Mouse (Mus musculus) lung, embryonic 14.5 days (tissue): ENCODE results near the gene Habp2. TPM values are rescaled to one million over a fixed set of nuclear protein-coding genes. Genes with fewer than 3 reads are reported as not detected.
"Not testable (repeated sequence)": the region's sequence is repeated elsewhere in the genome, so short reads cannot be mapped to it uniquely, and the experiment has no call there.

Experiments
- ATAC-seq: fragments of 200-750 bp; cut with Nextera tagmentation; 2 replicates; pipeline ENCODE4 v1.8.0; 2017; ENCODE audit warnings: mild to moderate bottlenecking, moderate TSS enrichment, moderate library complexity; ENCODE audit not compliant: insufficient read depth
- DNase-seq: peaks from one replicate; pipeline ENCODE4 v3.0.0-alpha.2; 2015
- H3K27ac ChIP-seq: fragments of 300-500 bp; sonication (generic); 2 replicates; pipeline ENCODE4 v1.5.1; 2014; ENCODE audit warnings: low read depth, mild to moderate bottlenecking, moderate library complexity
- H3K27me3 ChIP-seq: fragments of 300-500 bp; sonication (generic); 2 replicates; pipeline ENCODE4 v1.6.1; 2014; ENCODE audit warnings: low read length, control low read depth; ENCODE audit not compliant: insufficient read depth
- H3K36me3 ChIP-seq: fragments of 300-500 bp; sonication (generic); 2 replicates; pipeline ENCODE4 v1.6.1; 2014; ENCODE audit warnings: control low read depth; ENCODE audit not compliant: insufficient read depth
- H3K4me1 ChIP-seq: fragments of 300-500 bp; sonication (generic); 2 replicates; pipeline ENCODE4 v1.6.1; 2014; ENCODE audit warnings: antibody characterized with exemption, control low read depth; ENCODE audit not compliant: insufficient read depth
- H3K4me2 ChIP-seq: fragments of 300-500 bp; sonication (generic); 2 replicates; pipeline ENCODE4 v1.6.1; 2014; ENCODE audit warnings: mild to moderate bottlenecking
- H3K4me3 ChIP-seq: fragments of 300-500 bp; sonication (generic); 2 replicates; pipeline ENCODE4 v1.5.1; 2014; ENCODE audit warnings: low read depth, low read length
- H3K9ac ChIP-seq: fragments of 300-500 bp; sonication (generic); 2 replicates; pipeline ENCODE4 v1.6.1; 2014
- H3K9me3 ChIP-seq: fragments of 300-500 bp; sonication (generic); 2 replicates; pipeline ENCODE4 v1.6.1; 2016; ENCODE audit warnings: low read depth, low read length, control low read depth
- CTCF ChIP-seq: IDR thresholded peaks from 2 replicates; pipeline ENCODE4 v1.5.1; 2016; ENCODE audit warnings: antibody characterized with exemption, low read depth
- WGBS: fragments of 180-500 bp; shearing (Covaris S2); extraction: QIAGEN DNeasy Blood & Tissue Kit; methylation state at CpG from one replicate; pipeline ENCODE4 v1.1.7; 2014; 5-methylcytosine and 5-hydroxymethylcytosine counted together
- polyA plus RNA-seq: library from polyadenylated mRNA; unstranded; fragments of >200 nt; fragmentation: Nextera tagmentation; extraction: Ambion mirVana; gene quantifications from 2 replicates; pipeline ENCODE4 v1.2.1, GENCODE M21; 2014

Gene Habp2
- polyA plus RNA-seq, 1 experiment from 2014 or later = 3.1 TPM

DNA sequence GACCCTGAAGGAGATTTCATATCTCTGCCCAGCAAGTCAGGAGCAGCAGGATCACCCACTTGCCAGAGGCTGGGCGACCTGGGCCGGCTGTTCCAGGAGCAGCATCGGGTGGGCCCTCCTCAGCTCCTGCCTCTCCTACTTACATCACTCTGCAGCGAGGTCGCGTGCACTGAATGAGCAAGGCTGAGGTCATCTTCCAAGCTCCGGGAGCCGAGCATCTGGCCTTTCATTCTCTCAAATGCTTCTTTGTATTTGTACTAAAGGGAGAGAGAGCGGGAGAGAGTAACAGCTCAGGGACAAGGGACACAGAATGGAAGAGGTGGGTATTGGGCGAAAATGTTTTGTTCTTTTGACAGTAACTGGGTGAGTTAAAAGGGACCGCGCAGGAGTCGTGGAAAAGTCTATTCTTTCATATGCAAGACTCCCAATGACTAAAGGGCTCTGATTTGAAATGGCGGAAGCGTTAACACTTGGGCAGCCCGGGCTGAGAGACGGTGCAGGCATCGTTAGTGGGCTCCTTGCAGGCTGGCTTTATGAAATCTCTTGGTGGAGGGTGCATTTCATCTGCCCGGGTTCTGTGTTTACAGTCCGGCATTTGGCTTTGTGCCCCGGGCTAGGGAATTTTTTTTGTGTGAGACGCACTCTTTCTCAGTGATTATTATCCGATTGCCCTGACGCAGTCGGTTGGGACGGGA, 57.1 kb downstream of the Habp2 start:
- Histone ChIP-seq H3K27ac (no peak overlapping the region), H3K4me3 (no peak overlapping the region), H3K4me2 (no peak overlapping the region), H3K9ac (no peak overlapping the region; the same call in 1 of the 2 replicates), H3K9me3 (no peaks in the 10 kb centered on the region), H3K27me3 (no peaks in the 10 kb centered on the region), H3K36me3 (no peaks in the 10 kb centered on the region), H3K4me1 (peaks cover 5% of the 10 kb centered on the region; the same call in 1 of the 2 replicates)
- WGBS = 61% methylated on average over 26 of the region's 26 CpGs
- DNase-seq (no peak), ATAC-seq (no peak)
- no peak for TF ChIP-seq CTCF

DNA sequence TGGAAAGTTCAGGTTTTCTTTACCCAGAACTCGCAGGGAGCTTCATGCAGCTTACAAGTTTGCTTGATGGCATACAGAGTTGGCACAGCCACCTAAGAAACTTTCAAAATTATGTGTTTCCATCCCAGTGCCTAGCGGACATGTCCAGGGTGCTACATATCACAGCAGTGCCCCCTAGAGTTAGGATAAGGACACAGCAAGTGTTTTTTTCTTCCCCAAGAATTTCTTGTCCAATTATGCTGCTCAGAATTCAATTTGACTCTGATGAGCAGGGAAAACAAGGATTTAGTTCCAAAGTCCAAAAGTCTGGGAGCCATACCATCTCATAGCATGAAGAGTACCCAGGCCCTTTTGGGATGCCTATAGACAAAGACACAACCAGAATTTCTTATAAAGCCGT, 59.1 kb downstream of the Habp2 start:
- H3K4me2 ChIP-seq = no peak overlapping the region
- no peak overlapping the region for H3K9ac ChIP-seq
- H3K4me1 ChIP-seq = peaks cover 5% of the 10 kb centered on the region; the same call in 1 of the 2 replicates
- 67% methylated on average over 3 of the region's 3 CpGs for WGBS
- H3K36me3 ChIP-seq = no peaks in the 10 kb centered on the region
- ATAC-seq = no peak
- H3K27me3 ChIP-seq = no peaks in the 10 kb centered on the region
- H3K27ac ChIP-seq = no peak overlapping the region
- peak; percentile 71 for DNase-seq
- peak; percentile 68 for TF ChIP-seq CTCF
- H3K4me3 ChIP-seq = no peak overlapping the region
- no peaks in the 10 kb centered on the region for H3K9me3 ChIP-seq

DNA sequence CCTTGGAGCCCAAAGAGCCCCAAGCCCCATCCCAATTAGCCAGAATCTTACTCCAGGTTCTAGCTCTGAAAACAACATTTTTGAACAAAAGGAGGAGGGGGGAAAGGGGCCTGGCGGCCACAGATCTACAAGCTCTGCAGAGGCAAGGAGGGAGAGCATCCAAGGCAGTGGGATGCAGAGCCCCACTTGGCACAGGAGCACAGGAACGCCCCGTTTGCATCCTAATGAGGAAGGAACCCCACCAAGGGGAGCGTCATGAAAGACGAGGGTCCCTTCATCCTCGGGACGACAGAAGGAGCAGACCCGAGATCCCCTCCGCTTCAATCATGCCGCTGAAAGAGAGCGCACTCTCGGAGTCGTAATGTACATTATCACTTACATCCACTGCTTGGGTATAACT, 59.8 kb downstream of the Habp2 start:
- peaks cover 5% of the 10 kb centered on the region; the same call in 1 of the 2 replicates for H3K4me1 ChIP-seq
- DNase-seq = no peak
- H3K27me3 ChIP-seq = no peaks in the 10 kb centered on the region
- no peaks in the 10 kb centered on the region for H3K9me3 ChIP-seq
- no peak overlapping the region for H3K9ac ChIP-seq
- 48% methylated on average over 13 of the region's 13 CpGs for WGBS
- H3K4me2 ChIP-seq = no peak overlapping the region
- H3K4me3 ChIP-seq = no peak overlapping the region
- H3K27ac ChIP-seq = no peak overlapping the region
- no peak for ATAC-seq
- H3K36me3 ChIP-seq = no peaks in the 10 kb centered on the region
- no peak for TF ChIP-seq CTCF

DNA sequence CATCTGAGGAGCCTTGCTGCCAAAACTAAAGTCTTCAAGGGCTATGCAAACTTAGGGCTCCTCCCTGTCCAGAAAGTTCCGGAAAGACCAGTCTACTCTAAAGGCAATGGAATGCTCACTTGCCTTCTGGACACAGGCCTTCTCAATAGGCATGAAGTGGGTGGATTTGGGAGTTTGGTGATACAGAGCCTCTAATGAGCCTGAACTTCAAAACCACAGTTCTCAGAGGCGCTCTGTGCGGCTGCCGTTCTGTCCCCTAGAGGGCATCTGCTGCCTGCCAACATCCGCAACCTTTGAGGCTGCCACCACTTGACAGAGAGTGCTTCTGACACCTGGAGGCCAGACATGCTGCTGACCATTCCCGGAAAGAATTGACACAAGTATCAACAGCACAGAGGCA, 62.4 kb downstream of the Habp2 start:
- no peak; the same call in 1 of the 2 replicates for ATAC-seq
- no peaks in the 10 kb centered on the region for H3K4me1 ChIP-seq
- H3K27ac ChIP-seq = no peak overlapping the region
- DNase-seq = peak; percentile 50
- TF ChIP-seq CTCF = peak; percentile 66
- no peak overlapping the region for H3K4me2 ChIP-seq
- no peak overlapping the region for H3K9ac ChIP-seq
- no peaks in the 10 kb centered on the region for H3K36me3 ChIP-seq
- H3K4me3 ChIP-seq = no peak overlapping the region
- no peaks in the 10 kb centered on the region for H3K27me3 ChIP-seq
- whole genome bisulfite sequencing = 23% methylated on average over 6 of the region's 6 CpGs
- no peaks in the 10 kb centered on the region for H3K9me3 ChIP-seq

DNA sequence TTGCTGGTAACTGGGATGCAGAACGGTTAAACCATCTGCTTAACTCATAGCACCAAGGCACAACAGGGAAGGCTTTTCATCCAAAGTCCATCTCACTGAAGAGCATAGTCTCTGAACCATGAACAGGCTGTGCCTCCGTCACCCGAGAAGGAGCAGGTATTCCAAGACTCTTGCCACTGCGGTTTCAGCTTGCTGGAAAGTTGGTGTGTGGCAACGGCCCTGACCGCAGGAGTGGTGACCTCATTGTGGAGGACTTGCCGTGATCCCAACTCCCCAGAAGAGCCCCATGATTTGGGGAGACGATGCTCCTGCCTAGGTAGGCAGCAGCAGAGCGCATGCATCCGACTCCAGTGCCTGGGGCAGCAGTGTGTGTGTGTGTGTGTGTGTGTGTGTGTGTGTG, 66.8 kb downstream of the Habp2 start:
- no peaks in the 10 kb centered on the region for H3K36me3 ChIP-seq
- no peaks in the 10 kb centered on the region for H3K4me1 ChIP-seq
- H3K9ac ChIP-seq = no peak overlapping the region
- no peak overlapping the region for H3K27ac ChIP-seq
- TF ChIP-seq CTCF = no peak
- DNase-seq (no peak), ATAC-seq (no peak)
- H3K27me3 ChIP-seq = no peaks in the 10 kb centered on the region
- WGBS = 80% methylated on average over 10 of the region's 10 CpGs
- no peak overlapping the region for H3K4me2 ChIP-seq
- H3K9me3 ChIP-seq = no peaks in the 10 kb centered on the region
- H3K4me3 ChIP-seq = no peak overlapping the region

DNA sequence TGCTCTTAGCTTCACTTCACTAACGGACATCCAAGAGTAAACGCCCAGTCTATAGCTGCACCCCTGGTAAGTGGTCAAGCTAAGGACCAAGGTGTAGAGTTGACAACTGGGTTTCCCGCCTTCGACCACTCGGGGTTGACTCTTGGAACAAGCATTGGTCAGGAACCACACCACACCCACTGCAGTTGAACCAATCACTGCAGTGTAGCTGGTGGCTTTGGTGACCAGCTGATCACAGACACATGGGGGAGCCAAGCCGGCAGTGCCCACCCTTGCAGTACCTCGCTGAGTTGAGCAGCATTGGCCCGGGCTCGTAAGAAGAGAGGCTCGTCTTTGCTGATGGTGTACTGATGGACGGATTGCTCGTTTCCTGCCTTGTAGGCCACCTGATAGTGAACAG, 68.3 kb downstream of the Habp2 start:
- Histone ChIP-seq H3K36me3 (no peaks in the 10 kb centered on the region), H3K9ac (no peak overlapping the region), H3K27ac (no peak overlapping the region), H3K27me3 (no peaks in the 10 kb centered on the region), H3K9me3 (no peaks in the 10 kb centered on the region), H3K4me1 (no peaks in the 10 kb centered on the region), H3K4me3 (no peak overlapping the region), H3K4me2 (no peak overlapping the region)
- ATAC-seq = no peak
- WGBS = 77% methylated on average over 12 of the region's 12 CpGs
- no peak for TF ChIP-seq CTCF
- no peak for DNase-seq

DNA sequence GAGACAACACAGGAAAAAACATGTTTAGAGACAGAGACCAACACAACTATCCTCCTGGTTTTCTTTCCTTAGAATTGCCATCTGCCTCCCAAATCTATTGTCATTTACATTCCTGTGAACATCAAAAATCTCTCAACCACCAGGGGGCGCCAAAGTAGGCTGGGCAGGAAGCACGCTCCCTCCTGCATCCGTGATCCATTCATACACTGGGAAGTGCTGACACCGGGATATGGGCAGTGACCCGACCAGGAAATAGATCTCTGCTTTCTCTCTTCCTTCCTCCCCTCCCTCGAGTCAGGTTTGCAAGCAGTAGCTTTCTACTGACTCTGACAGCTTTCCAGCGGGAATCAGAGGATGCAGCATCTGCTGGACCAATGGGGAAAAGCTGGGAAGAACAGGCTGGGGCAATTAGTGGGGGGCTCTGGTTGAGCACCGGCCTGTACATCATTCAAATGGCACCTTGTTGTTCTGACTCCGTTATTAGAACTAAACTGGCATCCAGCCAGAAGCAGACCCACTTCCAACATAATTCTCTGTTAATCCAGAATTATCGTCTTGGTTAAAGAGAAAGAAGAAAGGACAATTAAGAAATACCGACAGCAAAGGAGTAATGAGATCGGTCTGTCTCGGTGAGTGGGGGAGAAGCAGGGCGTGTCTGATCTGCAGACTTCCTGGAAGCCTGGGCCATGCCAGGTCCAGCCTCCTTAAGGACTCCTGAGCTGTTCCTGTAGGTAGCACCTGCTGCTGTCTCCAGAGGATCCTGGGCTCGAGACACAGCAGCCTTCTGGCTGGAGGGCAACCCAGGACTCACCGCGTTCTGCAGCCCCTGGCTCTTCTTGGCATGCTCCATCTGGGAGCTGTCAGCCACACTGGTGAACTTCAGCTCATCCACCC, 69.8 kb downstream of the Habp2 start:
- no peak overlapping the region for H3K9ac ChIP-seq
- no peaks in the 10 kb centered on the region for H3K36me3 ChIP-seq
- no peaks in the 10 kb centered on the region for H3K27me3 ChIP-seq
- H3K27ac ChIP-seq = no peak overlapping the region
- H3K9me3 ChIP-seq = no peaks in the 10 kb centered on the region
- no peak overlapping the region for H3K4me3 ChIP-seq
- H3K4me1 ChIP-seq = no peaks in the 10 kb centered on the region
- TF ChIP-seq CTCF = peak; percentile 84
- peak overlapping the region; percentile 19; the same call in 1 of the 2 replicates for H3K4me2 ChIP-seq
- peak; percentile 44; the same call in 1 of the 2 replicates for ATAC-seq
- 27% methylated on average over 17 of the region's 17 CpGs for WGBS
- DNase-seq = peak; percentile 87

DNA sequence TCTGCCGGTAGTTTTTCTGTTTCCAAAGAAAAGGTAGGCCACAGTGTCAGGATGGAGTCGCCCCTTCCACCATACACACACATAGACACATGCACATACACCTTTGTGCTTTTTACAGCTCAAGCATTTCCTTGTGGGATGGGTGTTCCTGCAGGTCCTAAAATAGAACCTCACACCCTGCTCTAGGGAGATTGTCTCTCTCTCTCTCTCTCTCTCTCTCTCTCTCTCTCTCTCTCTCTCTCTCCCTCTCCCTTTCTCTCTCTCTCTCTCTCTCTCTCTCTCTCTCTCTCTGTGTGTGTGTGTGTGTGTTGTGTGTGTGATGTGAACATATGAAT, 70.4 kb downstream of the Habp2 start:
- DNase-seq, H3K27me3 ChIP-seq, ATAC-seq, H3K4me2 ChIP-seq, H3K36me3 ChIP-seq, H3K4me1 ChIP-seq, H3K9ac ChIP-seq, H3K9me3 ChIP-seq, H3K4me3 ChIP-seq, H3K27ac ChIP-seq: not testable (repeated sequence)
- WGBS = 42% methylated on average over 2 of the region's 2 CpGs
